Mouse (Mus musculus) left cerebral cortex, postnatal 14 days (tissue): ENCODE results near the gene Gm20518. TPM values are rescaled to one million over a fixed set of nuclear protein-coding genes. Genes with fewer than 3 reads are reported as not detected.

Experiments
- DNase-seq, 2 experiments: peaks; one replicate each; pipeline ENCODE4 v3.0.0; 2021 to 2022; ENCODE audit warnings: low spot score in 2 of 2, mixed read lengths in 1 of 2
- intact Hi-C: fragments of 180-260 bp; cut with DNase I; formaldehyde crosslinking; loops from one replicate; pipeline ENCODE4 v1.15.1; 2025
- total RNA-seq, 2 experiments: library from RNA; stranded (reverse); gene quantifications; 2 replicates each; pipeline ENCODE4 v1.2.3; 2021

Gene Gm20518
- total RNA-seq, 2 experiments from 2014 or later: 1.5 to 2.0 TPM

DNA sequence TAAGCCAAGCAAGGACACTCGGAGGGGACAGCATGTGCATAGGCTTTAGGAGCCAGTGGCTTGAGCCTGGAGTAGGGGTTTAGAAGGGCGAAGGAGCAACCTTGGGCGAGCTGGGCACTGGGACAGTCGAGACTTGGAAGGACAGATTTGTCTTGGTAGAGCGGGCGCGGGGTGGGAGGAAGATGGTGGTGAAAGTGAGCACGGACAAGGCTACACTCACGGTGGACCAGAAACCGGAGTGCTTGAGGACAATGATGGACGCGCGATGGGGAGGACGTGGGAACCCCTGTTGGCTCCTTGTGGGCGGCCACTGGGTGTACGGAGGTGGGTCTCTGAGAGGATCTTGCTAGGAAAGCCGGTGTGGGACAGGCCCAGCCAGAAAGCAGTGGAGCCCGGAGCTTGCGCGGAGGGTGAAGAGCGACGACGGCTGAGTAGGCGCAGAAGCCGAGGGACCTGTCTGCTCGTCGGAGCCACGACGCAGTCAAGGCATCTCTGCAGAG is 93.6 kb downstream of the Gm20518 start:
- no peak for DNase-seq
- intact Hi-C loops: no loop called here

DNA sequence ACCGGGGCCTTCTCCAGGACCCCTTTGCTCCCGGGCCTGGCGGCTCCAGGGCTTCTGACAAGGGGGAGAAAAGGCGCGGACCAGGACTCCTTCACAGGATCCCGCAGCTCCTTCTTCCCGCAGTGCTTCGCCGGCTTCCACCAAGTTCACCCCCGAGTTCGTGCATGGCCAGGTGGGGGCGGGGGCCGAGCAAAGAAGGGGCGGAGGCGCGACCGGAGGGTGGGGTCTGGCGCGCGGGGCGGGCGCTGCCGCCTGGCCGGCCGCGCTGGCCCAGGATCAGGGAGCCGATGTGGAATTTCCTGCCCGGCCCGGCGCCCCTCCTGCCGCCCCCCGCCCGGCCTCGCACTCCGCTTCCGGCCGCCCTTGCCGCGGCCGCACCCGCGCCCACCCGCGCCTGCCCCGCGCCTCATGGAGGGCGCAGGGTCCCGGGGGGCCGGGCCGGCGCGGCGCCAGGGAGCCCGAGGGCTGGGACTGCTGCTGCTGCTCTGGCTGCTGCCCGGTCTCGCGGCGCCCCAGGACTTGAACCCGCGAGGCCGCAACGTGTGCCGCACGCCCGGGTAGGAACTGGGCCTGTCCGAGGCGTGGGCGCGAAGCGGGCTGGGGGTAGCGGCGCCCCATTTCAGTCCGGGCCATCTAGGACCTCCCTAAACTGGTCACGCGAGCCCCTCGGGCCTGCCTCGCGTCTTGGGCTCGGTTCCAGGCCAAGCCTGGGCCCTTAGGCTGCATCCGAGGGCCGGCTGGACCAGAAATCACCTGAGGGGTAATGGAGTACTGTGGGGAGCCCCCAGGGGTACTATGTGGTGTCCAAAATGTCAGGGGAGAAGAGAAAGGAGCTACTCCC is 94.3 kb downstream of the Gm20518 start, which contains the start of gene Scarf2:
Gene Scarf2 (plus strand): TSS at position 312 of the 841 bp plus-strand sequence.
- no peak for DNase-seq
- intact Hi-C loops: no loop called here

- DNase-seq: no peak
- intact Hi-C loops: no loop called here
Observed at GRCm38 (mm10) chr16:17796519-17796918, 95.0 kb downstream of the Gm20518 start.

DNA sequence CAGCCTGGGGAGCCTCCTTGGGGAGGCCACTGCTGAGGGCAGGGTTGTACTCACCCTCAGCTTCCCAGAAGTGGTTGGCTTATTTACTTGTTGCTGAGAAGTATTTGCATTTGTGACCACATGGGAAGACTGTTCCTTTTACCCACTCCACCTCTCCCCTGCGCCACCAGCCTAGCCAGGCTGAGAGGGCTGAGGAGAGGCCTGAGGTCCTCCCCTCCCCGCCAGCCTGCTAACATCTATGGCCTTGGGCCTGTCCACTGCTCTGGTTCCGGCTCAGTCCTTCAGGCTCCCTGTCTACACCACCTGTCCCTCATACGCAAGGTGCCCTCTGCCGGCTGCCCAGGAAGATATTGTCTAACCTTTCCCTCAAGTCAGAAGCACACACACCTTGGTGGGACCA is 95.8 kb downstream of the Gm20518 start:
- intact Hi-C loops: no loop called here

DNA sequence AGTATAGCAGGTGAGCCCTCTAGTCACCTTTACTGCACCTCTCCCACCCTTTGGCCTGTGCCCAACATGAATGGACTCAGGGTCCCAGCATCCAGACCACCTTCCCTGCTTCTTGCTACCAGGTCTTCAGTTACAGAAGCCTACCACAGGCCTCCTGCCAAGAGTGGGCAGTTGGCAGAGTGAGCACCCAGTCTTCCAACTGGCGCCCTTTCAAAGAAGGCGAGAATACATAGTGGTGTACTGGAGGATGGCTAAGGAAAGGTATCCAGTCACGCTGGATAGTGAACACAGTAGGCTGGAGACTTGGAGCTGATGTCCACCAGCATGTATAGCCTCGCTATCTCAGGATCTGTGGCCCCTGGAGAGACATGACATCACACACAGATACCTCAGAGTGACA is 97.4 kb downstream of the Gm20518 start:
- no peak for DNase-seq
- intact Hi-C loops: no loop called here

More for the DNA sequence above, 95.8 kb downstream of the Gm20518 start:
- DNase-seq: no peak

DNA sequence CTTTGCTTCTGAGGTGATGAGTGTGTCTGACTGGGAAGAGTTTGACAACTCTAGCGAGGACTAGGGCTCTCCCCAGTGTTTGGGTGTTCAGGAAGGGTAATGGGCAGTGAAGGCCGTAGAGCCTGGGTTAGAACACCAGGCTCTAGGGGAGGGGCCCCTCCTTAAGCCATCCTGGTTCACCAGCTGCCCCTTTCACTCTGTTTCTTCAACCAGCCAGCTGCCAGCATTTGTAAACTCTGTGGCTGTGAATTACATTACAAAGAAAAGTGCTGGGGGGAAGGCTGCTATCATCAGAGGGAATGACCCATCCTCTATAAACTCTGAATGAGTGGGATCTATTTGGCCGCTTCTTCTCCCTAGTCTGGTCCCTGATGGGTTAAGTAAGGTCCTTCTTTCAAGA is 98.7 kb downstream of the Gm20518 start:
- intact Hi-C loops: no loop called here
- DNase-seq: no peak

DNA sequence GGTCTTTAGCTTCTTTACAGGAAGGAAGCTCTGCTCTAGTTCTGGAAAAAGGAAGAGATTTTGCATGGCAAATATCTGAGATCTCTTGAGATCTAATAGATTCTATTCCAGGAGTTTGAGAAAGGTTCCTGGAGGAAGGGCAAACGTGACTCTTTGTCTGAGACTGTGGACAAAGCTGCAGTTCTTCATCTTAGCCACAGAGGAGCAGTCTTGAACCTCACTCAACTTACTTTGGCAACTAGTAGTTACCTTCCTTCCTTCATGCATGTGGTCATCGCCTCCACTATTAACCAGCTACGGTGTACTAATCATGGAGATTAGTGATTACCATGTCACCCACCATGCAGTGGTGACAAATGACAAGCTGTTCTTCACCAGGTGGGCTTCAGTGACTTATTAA is 106.1 kb downstream of the Gm20518 start:
- no peak for DNase-seq
- intact Hi-C loops: no loop called here

Other genes with a start within 250 kb of the Gm20518 start
- gene Ccdc74a, start 245.2 kb downstream of the Gm20518 start, total RNA-seq: 10 to 100 TPM; 27.5 to 33.9 TPM
- gene Med15, start 158.8 kb downstream of the Gm20518 start, total RNA-seq: 10 to 100 TPM; 68.9 to 70.1 TPM
- 10 to 100 TPM; 93.6 to 98.8 TPM for gene Klhl22, start 132.1 kb downstream of the Gm20518 start, total RNA-seq
- gene Scarf2, start 94.4 kb downstream of the Gm20518 start, total RNA-seq: 1 to 10 TPM; 3.8 to 4.5 TPM
- gene B830017H08Rik, start 58.5 kb downstream of the Gm20518 start, total RNA-seq: 1 to 10 TPM; 3.5 to 5.0 TPM
- gene Car15, start 53.3 kb downstream of the Gm20518 start, total RNA-seq: 10 to 100 TPM; 11.7 to 14.6 TPM
- under 1 TPM; 0.11 to 0.23 TPM for gene Tssk1, start 2.6 kb upstream of the Gm20518 start, total RNA-seq
- 100 to 1,000 TPM; 102 to 105 TPM for gene Dgcr2, start 6.9 kb upstream of the Gm20518 start, total RNA-seq
- not detected for gene Tssk2, start 7.0 kb upstream of the Gm20518 start, total RNA-seq
- 10 to 100 TPM; 29.4 to 29.8 TPM for gene Ess2, start 19.7 kb upstream of the Gm20518 start, total RNA-seq
- not detected for gene Gsc2, start 23.4 kb upstream of the Gm20518 start, total RNA-seq
- 10 to 100 TPM; 52.4 to 53.8 TPM for gene Slc25a1, start 36.5 kb upstream of the Gm20518 start, total RNA-seq
- not detected for gene Vpreb2, start 88.8 kb upstream of the Gm20518 start, total RNA-seq
- gene Dgcr6, start 161.2 kb upstream of the Gm20518 start, total RNA-seq: 100 to 1,000 TPM; 103 to 111 TPM
- gene Prodh, start 198.5 kb upstream of the Gm20518 start, total RNA-seq: 10 to 100 TPM; 27.1 to 33.7 TPM
- gene Rtn4r, start 236.0 kb upstream of the Gm20518 start, total RNA-seq: 100 to 1,000 TPM; 105 to 118 TPM